Mouse (Mus musculus) adrenal gland, adult 18-20 months (tissue): ENCODE results near the gene H2-T22. TPM values are rescaled to one million over a fixed set of nuclear protein-coding genes. Genes with fewer than 3 reads are reported as not detected.
"Not testable (repeated sequence)": the region's sequence is repeated elsewhere in the genome, so short reads cannot be mapped to it uniquely, and the experiment has no call there.

Experiments used
- DNase-seq, 2 experiments: peaks; one replicate each; pipeline ENCODE4 v3.0.0; 2021 to 2022; ENCODE audit warnings: low spot score in 2 of 2
- long read RNA-seq, 2 experiments: library from polyadenylated mRNA; stranded (forward); transcript quantifications; one replicate each; pipeline ENCODE4 v2.0.0; 2021
- total RNA-seq, 2 experiments: library from RNA; stranded (reverse); gene quantifications; 1 replicate in 1 of 2; 2 replicates in 1 of 2; pipeline ENCODE4 v1.2.3; 2021

The H2-T22 gene
- total RNA-seq: 10 to 100 TPM; 33.0 to 61.5 TPM
- long read RNA-seq, experiment 1, transcript H2-T22-202 (10 exons, 1,694 nt): major isoform, 15 of 32 reads
- long read RNA-seq, experiment 1, transcript H2-T22-203 (9 exons, 1,761 nt): minor isoform, 8 of 32 reads
- long read RNA-seq, experiment 1, partial matches to known transcripts: 2 of 32 reads
- long read RNA-seq, experiment 1, other reads (novel, unspliced or antisense): 6 of 32 reads
- long read RNA-seq, experiment 2, transcript H2-T22-202 (10 exons, 1,694 nt): major isoform, 13 of 30 reads
- long read RNA-seq, experiment 2, transcript H2-T22-203 (9 exons, 1,761 nt): minor isoform, 8 of 30 reads
- long read RNA-seq, experiment 2, partial matches to known transcripts: 4 of 30 reads
- long read RNA-seq, experiment 2, other reads (novel, unspliced or antisense): 5 of 30 reads

DNA sequence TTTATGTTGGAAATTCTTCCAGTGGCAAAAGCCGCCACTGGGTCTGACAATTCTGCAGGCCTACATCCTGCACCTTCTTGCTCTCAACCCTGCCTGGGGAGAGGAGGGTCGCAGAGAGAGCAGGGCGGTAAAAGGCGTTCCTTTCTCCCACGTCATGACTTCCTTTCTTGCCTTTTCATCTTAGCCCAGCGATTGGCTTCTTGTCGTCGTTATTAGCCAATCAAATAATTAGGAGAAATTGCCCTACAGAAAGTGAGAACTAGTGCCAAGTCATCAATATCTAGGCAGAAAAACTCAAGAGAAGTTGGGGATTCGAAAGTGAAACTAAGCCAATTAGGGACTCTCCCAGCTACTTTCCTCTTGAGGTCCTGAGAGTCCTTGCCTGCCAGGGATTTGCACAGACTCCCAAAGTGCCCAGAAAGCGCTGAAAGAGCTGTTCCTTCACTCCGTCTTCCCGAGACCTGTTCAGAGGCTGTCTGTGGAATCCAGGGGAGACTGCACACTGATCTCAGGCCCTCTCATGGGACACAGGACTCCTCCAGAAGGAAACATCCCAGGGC is at the start of gene H2-T22, which contains the start of gene Gm6034:
H2-T22 (minus strand) TSS at position 138 of the 560 bp plus-strand sequence.
Gm6034 (plus strand) TSS at position 352 of the 560 bp plus-strand sequence.
- DNase-seq: peak; percentile 56 to 60

- not testable (repeated sequence) for DNase-seq
These were observed 49.4 kb upstream of the H2-T22 start for GRCm38 (mm10) chr17:36091933-36092332.

GRCm38 (mm10) chr17:36085976-36086375 is 43.4 kb upstream of the H2-T22 start:
- DNase-seq: not testable (repeated sequence)

DNA sequence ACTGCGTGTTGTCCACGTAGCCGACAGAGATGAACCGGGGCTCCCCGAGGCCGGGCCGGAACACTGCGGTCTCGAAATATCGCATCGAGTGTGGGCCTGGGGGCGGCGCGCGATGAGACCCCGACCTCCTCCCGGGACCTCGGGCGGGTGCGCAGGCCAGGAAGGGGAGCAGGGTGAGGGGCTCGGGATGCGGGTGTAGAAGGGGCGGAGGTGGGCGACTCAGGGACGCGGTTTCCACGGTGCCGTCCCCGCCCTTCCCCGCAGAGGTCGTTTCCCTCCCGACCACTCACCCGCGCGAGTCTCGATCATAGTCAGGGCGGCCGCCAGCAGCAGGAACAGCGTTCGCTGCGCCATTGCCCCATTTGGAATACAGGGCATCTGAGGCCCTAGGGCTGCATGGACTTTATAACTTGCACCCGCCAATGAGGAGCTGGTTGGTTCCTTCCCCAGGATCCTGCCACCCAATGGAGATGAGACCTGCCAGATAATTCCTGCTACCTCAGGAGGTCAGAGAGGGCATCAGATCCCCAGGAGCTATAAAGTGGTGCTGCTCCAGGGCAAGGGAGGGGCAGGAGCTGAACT is 41.4 kb upstream of the H2-T22 start:
- DNase-seq: peak in 1 of 2 experiments; percentile 29

DNA sequence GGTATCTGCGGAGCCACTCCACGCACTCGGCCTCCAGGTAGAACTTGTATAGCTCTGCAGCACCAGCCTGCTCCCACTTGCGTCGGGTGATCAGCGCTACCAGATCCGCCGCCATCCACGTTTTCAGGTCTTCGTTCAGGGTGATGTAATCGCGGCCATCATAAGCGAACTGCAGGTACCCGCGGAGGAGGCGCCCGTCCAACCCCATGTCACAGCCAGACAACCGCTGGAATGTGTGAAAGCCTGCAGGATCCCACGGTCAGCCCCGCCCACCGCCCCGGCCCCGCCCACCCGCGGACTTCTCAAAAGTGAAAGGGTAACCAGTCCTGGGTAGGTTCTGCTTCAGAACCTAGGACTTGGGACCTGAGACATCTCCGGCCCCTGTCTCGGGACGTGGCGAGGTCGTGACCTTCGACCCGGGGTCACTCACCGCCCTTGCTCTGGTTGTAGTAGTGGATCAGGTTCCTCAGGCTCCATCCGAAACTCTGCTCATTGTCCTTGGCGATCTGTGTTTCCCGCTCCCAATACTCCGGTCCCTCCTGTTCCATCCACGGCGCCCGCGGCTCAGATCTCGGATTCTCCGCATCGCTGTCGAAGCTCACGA is 40.8 kb upstream of the H2-T22 start:
- DNase-seq: peak; percentile 31 to 32

- DNase-seq: not testable (repeated sequence)
These were observed 40.1 kb upstream of the H2-T22 start for GRCm38 (mm10) chr17:36082519-36083232.

DNA sequence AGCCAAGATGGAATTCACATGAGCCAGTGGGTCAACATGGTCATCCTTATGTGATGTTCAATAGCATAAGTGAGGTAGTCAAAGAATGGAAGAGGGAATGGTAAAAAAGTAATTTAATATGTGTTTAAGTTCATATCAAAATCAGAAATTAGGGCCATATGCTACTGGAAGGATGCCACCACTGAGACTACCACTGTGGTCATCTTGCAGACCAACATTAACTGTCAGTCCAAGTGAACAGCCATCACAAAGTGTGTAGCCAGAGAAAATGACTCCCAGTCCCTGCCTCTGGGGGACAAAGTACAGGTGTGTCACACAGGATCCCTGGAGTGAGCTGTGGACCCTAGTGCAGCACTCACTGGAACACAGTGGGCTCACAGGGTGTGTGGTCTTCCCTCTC is 39.4 kb upstream of the H2-T22 start:
- DNase-seq: not testable (repeated sequence)

DNA sequence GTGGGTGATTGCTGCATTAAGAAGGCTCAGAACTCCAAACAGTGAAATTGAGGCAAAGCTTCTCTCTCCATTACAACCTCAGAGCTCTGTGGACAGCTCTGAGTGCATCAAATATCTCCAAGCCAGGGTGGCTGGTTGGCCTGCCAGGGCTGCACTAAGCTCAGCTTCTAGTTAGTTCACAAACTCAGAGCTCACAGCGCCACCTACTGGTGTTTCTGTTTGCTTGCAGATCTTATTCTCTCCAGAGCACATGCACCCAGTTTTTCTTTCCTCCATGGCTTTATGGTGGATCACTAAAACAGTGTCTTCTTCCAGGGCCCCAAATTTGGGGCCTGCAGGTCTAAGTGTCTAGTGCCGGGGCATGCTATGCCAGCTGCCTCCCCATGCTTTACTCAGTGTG is 18.3 kb upstream of the H2-T22 start:
- DNase-seq: peak; percentile 88 to 92

- not testable (repeated sequence) for DNase-seq
These were observed 15.8 kb upstream of the H2-T22 start, which contains the start of gene Gm11127 for GRCm38 (mm10) chr17:36058362-36058761. Gene Gm11127 (minus strand): TSS chr17:36058371.

GRCm38 (mm10) chr17:36057927-36058326 is 15.4 kb upstream of the H2-T22 start:
- not testable (repeated sequence) for DNase-seq

- DNase-seq: no peak
These were observed 739 bp upstream of the H2-T22 start for GRCm38 (mm10) chr17:36043286-36043685.

DNA sequence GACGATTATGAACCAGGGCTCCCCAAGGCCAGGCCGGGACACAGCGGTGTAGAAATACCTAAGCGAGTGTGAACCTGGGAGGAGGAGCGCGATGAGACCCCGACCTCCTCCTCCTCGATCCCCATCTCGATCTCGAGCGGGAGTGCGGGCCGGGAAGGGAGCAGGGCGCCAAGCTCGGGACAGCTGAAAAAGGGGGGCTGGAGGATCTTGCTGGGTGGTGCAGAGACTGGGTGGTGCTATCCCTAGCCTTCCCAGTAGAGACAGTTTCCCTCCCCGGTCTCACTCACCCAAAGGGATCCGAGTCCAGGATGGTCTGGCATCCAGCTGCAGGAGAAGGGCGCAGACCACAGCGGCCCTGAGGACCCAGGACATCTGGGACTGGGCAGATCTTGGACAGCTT is 492 bp downstream of the H2-T22 start:
- DNase-seq: peak; percentile 29 to 35

DNA sequence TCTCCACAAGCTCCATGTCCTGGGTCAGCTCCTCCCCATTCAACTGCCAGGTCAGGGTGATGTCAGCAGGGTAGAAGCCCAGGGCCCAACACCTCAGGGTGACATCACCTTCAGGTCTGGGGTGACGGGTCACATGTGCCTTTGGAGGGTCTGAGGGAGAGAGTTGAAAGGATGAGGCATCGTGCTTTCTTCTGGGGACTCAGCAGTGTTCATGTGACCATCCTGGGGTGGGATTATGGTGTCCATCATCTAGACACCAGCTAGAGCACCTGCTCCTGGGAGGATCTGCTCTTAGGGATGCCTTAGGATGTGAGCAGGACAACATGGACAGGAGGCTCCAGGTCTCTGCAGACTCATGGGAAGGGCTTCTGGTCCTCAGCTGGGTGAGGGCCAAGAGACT is 1.9 kb downstream of the H2-T22 start:
- DNase-seq: not testable (repeated sequence)

GRCm38 (mm10) chr17:36036126-36036525 is 6.4 kb downstream of the H2-T22 start:
- DNase-seq: not testable (repeated sequence)

- DNase-seq: peak; percentile 56 to 67
These were observed 7.4 kb downstream of the H2-T22 start for GRCm38 (mm10) chr17:36035010-36035638.

DNA sequence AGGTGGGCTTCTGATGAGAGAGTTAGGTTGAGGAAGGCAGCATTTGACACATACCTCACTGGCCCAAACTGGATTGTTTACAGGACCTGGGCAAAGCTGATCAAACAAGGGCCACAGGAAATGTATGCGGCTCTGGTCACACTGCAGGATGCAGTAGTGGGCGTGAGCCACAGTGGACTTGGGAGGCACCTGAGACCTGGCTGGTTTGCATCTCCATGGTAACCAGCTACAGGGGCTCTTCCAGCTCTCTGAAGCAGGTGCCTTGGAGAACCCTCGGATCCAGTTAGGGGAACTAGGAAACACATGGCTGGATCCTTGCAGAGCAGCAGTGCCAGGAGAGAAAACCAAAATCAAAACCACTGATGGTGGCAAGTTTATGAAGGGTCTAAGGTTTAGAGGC is 8.0 kb downstream of the H2-T22 start:
- DNase-seq: not testable (repeated sequence)

GRCm38 (mm10) chr17:36032351-36032875 is 10.1 kb downstream of the H2-T22 start, which contains the start of gene H2-T23:
Gene H2-T23 (minus strand): TSS chr17:36032855.
- DNase-seq: peak; percentile 40 to 53

DNA sequence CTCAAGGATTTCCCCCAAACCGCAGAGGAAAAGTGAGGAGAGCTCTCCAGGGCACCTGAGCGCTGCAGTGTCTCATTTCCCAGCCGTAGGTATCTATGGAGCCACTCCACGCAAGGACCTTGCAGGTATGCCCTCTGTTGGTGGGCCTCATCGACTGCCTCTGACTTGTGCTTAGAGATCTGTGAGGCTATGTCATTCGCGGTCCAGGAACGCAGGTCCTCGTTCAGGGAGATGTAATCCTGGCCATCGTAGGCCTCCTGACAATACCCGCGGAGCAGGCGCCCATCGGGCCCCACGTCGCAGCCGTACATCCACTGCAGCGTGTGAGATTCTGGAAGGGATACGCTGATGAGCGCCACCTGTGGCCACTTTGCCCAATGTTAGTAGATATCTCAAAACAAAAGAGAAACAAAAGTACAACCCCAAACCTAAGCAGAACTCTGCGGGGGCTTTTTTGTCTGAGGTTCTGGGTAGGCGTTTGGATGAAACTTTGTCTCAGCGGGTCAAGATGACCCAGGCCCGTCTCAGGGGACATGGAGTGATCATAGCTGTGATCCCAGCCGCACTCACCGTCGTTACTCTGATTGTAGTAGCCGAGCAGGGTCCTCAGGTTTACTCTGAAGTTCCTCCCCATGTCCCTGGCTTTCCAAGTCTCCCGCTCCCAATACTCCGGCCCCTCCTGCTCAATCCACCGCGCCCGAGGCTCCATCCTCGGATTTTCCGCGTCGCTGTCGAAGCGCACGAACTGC is 10.8 kb downstream of the H2-T22 start:
- peak in 1 of 2 experiments; percentile 33 for DNase-seq
